Mouse (Mus musculus) layer of hippocampus, postnatal 36 days (tissue): ENCODE results near the gene Plcl2. TPM values are rescaled to one million over a fixed set of nuclear protein-coding genes. Genes with fewer than 3 reads are reported as not detected.

Source experiments
- total RNA-seq, 2 experiments: library from RNA; stranded (reverse); gene quantifications; 2 replicates each; pipeline ENCODE4 v1.2.3; 2021

Gene Plcl2
- total RNA-seq, 2 experiments from 2014 or later = 60.0 to 63.7 TPM

Other genes starting within 250 kb of the Plcl2 start
- 1 to 10 TPM; 3.0 to 3.4 TPM for gene Dazl, start 215.8 kb upstream of the Plcl2 start, total RNA-seq